Mouse (Mus musculus): ENCODE measurements at regions not wholly inside any gene's neighbourhood (a gene's known extent, or its start where the extent isn't known, plus 50 kb on each side); places are given as distances from the start of the nearest gene placed in this dataset.

DNA sequence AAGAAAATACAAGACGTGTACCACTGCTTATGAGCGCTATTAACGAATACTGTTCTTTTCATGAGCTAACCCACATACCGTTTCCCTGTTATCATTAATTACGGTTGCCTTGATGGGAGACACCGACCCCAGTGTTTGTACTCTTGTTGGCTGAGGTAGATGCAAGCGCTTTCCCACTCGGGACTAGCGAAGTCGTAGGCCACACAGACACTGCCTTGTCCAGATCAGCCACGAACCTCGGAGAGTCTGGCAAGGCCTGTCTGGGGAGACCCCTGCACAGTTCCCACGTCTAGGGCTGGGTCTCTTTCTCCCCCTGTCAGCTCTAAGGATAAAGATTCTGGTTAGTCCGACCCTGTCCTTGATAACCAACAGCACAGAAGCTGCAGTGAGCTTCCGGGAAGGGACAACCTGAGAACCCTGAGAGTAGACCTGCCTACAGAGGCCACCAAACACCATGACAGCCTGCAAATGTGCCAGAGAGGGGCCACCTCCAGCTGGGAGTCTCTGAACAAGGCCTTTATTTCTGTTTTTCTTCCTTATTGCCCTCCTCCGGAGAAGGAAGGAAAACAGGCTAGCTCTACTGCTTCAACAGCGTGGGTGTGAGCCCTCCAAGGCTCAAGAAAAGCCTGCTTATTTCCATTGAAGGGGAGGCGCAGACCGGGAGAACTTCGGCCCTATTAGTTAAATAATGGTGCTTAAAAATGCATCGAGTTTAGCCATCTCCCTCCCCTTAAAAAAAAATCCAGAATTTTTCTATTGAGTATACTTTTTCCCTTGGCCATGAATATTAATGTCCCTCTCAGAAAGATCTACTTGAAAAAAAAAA, 209.8 kb downstream of the Gm26897 start:
- intact Hi-C loops (cut with DNase I) = no loop called here

DNA sequence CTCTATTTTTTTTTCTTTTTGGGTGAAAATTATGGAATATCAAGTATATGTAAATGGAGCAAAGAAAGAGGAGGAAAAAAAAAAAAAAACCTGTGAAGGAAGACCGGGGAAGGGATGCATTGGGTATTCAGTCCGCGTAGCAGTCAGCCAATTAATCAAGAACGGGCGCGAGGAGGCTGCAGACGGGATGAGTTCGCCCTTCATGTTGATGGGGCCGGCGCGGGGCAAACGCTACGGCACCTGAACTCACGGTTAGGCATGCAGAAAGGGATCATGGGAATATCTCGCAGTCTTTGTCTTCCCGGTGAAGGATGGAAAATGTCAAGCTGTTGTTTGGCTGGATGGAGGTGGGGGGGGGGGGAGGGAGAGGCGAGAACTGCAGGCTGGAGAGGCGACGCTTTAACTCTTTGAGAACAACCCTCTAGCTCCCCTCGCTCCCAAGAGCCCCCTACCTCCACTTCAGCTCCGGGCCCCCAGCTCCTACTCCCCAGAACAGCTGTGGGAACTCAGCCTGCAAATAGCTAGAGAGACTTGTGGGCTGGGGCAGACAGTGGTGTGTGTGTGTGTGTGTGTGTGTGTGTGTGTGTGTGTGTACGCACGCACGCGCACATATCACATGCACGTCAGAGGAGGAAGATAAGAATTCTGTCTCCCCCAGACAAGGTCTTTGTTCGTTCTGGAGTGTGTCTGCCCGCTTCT, 210.7 kb downstream of the Gm26897 start:
- intact Hi-C loops (cut with DNase I) = no loop called here

- intact Hi-C loops (cut with DNase I) = no loop called here
Observed at GRCm38 (mm10) chr5:111944972-111945285, 211.2 kb downstream of the Gm26897 start.

GRCm38 (mm10) chr5:111946281-111946680, 212.6 kb downstream of the Gm26897 start:
- intact Hi-C loops (cut with DNase I) = no loop called here

- intact Hi-C loops (cut with DNase I) = no loop called here
Observed at GRCm38 (mm10) chr5:111957698-111958097, 224.0 kb downstream of the Gm26897 start.

- intact Hi-C loops (cut with DNase I) = no loop called here
Observed at GRCm38 (mm10) chr5:111958226-111958625, 224.5 kb downstream of the Gm26897 start.

DNA sequence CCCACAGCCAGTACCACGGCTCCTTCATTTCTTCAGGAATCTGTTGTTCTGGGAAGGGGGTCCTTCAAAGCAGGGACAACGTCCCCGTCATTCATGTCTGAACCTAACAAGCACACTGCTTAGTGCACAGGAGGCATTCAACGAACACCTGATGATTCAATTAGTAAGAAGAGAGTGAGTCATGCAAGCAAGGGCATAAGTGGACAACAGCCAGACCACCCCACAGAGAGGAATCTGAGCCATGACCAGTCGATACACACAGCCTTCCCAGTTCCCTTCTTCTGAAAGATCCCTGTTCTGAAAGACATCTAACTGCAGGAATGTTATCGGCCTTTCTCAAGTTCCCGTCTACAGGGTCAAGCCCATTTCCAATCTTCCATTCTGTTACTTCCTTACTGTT, 231.6 kb downstream of the Gm26897 start:
- intact Hi-C loops (cut with DNase I) = no loop called here

DNA sequence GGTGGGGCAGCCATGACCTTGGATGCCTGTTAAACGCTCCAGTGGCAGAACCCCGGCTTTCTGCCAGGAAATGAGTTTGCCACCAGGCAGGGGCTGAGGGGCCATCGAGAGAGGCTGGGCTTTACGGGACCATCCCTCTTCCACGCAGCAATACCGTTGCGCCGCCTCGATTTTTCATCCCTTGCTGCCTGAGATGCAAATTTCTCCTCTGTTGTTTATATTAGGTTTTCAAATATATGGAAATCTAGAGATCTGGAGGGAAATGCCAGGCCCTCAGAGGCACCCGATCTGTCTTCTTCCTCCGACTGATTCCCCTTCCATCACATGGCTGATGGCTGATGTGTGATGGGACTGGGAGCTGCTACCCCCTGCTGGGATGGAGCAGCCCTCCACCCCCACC, 234.4 kb downstream of the Gm26897 start:
- intact Hi-C loops (cut with DNase I) = no loop called here

DNA sequence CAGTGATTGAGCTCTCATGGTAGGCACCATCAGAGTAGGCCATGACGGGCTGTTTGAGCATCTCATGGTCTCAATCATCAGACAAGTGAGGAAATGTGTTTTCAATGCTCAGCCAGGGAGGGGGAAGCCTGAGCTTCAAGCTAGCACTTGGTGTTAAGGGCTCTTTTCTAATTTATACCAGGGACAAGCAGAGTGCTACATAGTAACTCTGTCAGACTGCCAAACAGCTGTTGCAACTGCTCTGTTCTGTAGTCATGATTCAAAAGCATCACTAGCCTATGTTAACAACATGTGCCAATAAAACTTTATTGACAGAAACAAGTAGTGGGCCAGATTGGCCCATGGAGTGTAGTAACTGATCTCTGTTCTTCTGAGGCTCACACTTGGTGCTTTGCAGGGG, 235.0 kb downstream of the Gm26897 start:
- intact Hi-C loops (cut with DNase I) = no loop called here

DNA sequence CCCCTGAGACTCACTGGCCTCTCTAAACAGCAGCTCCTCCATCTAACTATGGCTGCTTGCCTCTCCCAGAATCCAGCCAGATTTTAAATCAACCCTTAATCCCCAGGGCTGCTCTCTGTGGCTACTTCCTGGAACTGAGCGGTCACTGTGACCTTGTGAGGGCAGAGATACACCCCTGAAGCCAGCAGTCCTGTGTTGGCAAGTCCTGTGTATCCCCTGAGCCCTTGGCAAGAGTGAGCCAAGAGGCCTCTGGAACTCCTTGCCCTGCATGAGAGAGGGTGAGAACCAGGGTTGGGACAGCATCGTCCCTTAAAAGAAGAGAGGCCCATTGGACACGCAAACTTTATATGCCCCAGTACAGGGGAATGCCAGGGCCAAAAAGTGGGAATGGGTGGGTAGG, 237.5 kb downstream of the Gm26897 start:
- intact Hi-C loops (cut with DNase I) = no loop called here

GRCm38 (mm10) chr5:111971952-111972351, 238.2 kb downstream of the Gm26897 start:
- intact Hi-C loops (cut with DNase I) = no loop called here

GRCm38 (mm10) chr5:111975686-111976085, 242.0 kb downstream of the Gm26897 start:
- intact Hi-C loops (cut with DNase I) = no loop called here

DNA sequence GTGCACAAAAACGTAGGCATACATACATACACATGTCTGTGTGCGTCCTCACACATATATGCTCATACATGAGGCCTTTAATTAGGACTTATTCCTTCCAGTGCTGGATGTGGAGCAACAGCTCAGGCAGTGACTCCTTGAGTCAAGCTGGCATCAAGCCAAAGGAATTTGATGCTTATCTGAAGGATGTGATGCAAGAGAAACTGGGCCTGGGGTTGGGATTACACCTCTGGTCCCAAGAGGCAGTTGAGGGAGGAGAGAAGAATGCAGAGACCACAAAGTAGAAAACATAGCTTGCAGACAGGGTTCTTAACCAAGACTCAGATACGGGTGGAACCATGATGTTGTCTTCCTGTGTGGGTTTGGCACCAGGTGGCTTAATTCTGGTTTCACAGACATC, 245.9 kb downstream of the Gm26897 start:
- intact Hi-C loops (cut with DNase I) = no loop called here

DNA sequence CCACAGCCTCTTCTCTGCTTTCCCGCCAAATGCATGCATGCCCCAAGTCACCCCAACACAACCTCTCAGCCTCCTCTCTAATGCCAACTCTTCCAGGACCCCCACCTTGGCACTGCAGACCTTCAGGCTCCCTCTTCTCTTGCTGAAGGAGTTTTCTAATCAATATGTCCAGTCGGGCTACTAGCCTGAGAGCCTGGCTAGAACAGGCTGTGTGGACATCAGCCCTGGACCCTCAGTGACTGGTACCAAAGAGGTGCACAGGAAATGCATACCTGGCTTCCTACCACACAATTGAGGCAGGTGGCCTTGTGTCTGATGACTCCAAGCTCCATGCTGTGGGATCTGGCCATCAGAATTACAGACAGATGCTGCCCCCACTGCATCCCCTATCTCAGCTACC, 248.4 kb downstream of the Gm26897 start:
- intact Hi-C loops (cut with DNase I) = no loop called here

- intact Hi-C loops (cut with DNase I) = no loop called here
Observed at GRCm38 (mm10) chr5:111985997-111986396, 252.3 kb downstream of the Gm26897 start.

DNA sequence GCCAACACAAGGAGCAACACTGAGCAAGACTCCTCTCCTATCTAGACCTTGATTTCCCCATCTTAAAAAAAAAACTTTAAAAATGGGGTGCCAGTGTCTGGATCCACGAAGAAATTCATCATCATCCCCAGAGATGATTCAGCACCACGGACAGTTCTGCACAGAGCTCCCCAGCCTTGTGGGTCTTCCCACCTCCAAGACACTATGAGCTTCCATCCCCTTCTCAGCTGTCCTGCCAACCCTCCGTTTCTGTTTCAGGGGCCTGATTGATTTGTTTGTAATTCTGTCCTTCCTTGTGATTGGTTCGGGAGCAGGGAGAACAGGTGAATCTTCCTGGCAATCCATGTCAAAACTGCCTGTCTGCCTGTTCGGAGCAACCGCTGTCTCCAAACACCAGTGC, 253.3 kb downstream of the Gm26897 start:
- intact Hi-C loops (cut with DNase I) = no loop called here

DNA sequence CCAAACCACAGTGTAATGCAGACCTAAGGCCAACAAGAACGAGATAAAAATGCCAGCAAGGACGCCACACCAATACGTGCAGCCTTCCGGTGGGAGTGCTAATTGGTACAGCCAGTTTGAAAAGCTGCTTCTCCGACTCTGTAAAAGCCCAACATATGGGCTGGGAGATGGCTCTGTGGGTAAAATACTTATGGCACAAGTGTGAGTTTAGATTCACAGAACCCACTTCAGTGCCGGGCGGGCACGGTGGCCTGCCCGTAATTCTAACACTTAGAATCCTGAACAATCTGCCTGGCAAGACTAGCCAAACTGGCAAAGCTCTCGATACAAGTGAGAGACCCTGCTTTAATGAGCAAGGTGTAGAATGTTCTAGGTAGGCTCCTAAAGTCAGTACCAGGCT, 258.1 kb downstream of the Gm26897 start:
- intact Hi-C loops (cut with DNase I) = no loop called here

- intact Hi-C loops (cut with DNase I) = no loop called here
Observed at GRCm38 (mm10) chr5:111993221-111993620, 259.1 kb downstream of the Cryba4 start.

DNA sequence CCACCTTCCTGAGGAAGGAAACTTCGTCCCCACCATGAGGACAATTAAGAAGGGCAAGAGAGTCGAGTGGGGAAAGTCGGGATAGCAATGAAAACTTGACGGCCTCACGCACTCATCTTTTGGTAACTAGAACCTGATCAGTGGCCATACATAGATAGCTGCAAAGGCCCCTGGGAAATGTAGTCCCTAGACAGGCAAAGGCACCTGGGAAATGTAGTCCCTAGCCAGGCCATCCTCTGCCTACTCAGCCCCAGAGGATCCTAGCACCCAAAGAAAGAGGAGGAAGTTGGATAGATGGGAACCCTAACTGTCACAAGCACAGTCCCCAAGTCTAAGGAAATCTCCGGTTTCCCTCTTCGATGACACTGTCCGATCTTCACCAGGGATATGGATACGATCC, 258.4 kb downstream of the Cryba4 start:
- intact Hi-C loops (cut with DNase I) = no loop called here

GRCm38 (mm10) chr5:111996806-111997205, 255.5 kb downstream of the Cryba4 start:
- intact Hi-C loops (cut with DNase I) = no loop called here

- intact Hi-C loops (cut with DNase I) = no loop called here
Observed at GRCm38 (mm10) chr5:112001742-112002701, 250.3 kb downstream of the Cryba4 start.
